Mouse (Mus musculus): ENCODE data around the gene Trim31.
A peak's percentile ranks its signal among the peaks of the same experiment; 100 is the strongest.

Gene Trim31

GRCm38 (mm10) chr17:36896583-36896982, 1.3 kb upstream of the Trim31 start:
- peak; percentile 13 for DNase-seq (ENCODE audit: low read depth, low spot score)

GRCm38 (mm10) chr17:36897065-36897464, 853 bp upstream of the Trim31 start:
- DNase-seq (ENCODE audit: low read depth, low spot score) = no peak

GRCm38 (mm10) chr17:36899376-36899775, 1.5 kb downstream of the Trim31 start:
- DNase-seq (ENCODE audit: low read depth, low spot score) = no peak

GRCm38 (mm10) chr17:36900001-36900400, 2.1 kb downstream of the Trim31 start:
- DNase-seq (ENCODE audit: low read depth, low spot score) = no peak

GRCm38 (mm10) chr17:36900691-36901090, 2.8 kb downstream of the Trim31 start:
- DNase-seq (ENCODE audit: low read depth, low spot score) = no peak

DNA sequence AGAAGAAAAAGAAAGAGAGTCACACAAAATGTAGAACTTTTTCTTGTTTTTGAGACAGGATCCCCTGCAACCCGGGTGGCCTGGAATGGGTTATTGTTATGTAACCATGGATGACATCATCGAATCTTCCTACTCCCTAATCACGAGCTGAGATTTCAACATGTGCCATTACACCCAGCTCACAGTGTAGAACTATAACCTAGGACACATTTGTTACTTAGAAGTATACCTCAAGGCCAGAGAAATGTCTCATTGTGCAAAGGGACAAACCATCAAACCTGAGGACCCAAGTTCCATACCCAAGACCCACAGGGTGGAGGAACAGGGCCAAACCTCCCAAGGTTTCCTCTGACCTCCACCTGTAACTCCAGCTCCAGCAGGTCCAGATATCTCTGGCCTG, 5.7 kb downstream of the Trim31 start:
- no peak for DNase-seq (ENCODE audit: low read depth, low spot score)

DNA sequence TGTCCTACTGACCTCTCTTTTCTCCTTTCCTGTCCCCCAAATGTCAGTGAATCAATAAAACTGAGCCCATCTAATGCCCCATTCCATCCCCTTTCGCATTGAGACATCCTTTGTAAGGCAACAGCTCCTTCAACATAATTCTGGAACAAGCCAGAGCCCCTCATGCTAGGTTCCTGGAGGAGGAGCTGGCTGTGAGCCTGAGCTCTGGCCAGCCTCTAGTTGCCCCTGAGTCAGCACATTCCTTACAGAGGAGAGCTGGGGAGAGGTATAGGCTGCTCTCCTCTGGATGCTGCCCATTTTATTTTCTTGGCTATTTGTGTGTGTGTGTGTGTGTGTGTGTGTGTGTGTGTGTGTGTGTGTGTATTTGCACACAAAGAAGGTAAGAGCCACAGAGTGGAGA, 10.3 kb downstream of the Trim31 start:
- DNase-seq (ENCODE audit: low read depth, low spot score) = no peak

DNA sequence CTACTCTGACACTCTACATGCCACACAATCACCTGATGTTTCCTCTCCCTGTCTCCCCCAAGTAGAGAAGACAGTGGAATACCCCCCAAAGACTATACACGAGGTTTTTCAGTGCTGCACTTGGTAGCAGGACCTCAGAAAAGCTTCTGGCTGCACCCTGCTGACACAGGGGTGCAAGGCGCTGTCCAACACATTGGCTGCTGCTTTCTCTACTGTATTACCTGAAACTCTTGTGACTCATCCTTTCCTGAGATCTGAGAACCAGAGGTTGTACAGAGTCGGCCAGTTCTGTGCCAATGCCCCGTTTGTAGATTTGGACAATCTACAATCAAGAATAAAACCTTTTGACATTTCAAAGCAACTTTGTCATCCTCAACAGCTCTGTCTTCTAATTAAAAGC, 11.9 kb downstream of the Trim31 start:
- no peak for DNase-seq (ENCODE audit: low read depth, low spot score)

DNA sequence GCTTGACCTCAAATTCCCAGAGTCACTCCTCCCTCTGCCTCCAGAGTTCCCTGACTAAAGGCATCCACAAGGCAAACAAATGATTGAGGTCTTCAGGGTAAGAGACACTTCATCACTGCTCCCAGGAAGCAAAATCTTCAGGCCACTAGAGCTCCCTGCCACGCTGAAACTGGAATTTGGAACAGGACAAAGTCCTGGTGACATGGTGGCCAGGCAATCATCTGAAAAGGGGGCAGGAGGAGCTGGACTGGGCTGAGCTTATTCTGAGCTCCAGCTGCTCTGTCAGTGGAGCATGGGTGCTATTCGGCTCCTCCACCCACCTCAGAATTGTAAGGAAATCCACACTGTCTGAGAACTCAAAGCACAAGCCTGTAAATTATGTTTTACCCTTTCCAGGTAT, 14.1 kb downstream of the Trim31 start:
- no peak for DNase-seq (ENCODE audit: low read depth, low spot score)

DNA sequence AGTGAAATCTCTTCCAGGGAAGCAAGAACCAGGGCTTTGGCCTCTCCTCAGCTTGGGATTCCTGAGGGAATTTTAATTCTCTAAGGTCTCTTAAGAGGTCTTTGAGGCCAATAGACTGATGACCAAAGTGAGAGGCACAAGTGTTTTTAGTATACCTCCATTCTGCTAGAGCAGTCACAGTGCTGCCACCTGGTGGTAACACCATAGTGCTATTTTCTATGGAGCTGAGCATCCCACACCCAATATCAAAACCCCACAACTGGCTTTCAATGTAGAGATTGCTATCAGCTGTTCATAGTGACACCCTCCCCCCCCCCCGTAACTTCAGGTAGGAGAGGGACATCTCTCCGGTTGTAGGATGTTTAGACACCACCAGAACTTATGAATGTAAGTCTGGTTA, 16.2 kb downstream of the Trim31 start:
- peak; percentile 54 for DNase-seq (ENCODE audit: low read depth, low spot score)

DNA sequence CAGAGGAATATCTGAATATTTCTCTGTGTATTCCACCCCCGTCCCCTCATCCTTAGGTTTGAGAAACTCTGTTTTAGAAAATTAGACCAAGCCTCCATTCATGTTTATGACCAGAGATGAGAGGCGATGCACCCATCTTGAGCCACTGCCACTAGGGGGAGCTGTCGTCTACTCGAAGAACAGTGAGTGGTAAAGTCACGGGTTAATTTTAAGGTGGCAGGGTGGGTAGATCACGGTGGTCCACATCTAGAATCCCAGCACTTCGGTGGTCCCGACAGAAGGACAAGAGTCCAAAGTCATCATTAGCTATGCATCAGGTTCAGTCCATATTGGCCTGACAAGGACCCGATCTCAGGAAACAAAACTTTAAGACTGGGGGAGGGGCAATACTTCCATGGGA, 17.2 kb downstream of the Trim31 start:
- DNase-seq (ENCODE audit: low read depth, low spot score) = peak; percentile 33

DNA sequence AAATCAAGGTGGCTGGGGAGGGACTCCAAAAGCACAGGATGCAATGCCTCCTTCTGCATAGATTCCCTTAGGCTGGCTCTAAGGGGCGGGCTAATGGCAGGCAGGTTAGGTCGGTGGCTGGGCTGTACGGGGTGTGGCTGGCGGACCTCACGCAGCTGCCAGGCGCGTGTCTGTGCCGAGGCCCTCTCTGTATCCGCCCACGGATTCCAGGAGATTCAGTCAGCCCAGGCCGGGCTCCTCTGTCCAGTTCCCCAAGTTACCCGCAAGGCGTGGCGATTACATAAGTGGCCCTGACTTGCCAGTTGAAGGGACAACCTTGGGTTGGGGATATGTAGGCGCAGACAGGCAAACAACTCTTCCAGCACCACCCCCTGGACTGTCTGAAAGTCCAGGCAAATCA, 22.3 kb downstream of the Trim31 start:
- DNase-seq (ENCODE audit: low read depth, low spot score) = no peak

DNA sequence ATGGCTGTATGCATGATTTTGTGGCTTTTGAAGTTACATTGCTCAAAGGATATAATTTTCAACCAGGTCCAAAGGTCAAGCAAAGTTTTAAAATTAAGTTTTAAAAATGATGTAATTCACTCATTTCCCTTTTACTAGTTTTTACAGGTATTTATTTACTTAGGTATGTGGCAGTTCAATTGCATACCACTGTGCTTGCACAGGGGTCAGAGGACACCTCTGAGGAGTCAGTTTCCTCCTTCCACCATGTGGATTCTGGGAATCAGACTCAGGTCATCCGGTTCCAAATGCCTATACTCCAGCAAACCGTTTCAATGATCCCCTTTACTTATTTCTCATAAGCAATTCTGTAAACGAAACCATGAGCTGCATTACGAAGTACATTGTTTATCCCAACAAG, 24.8 kb downstream of the Trim31 start:
- no peak for DNase-seq (ENCODE audit: low read depth, low spot score)

GRCm38 (mm10) chr17:36923491-36923890, 25.6 kb downstream of the Trim31 start:
- no peak for DNase-seq (ENCODE audit: low read depth, low spot score)

GRCm38 (mm10) chr17:36927496-36928120, 29.7 kb downstream of the Trim31 start:
- no peak for DNase-seq (ENCODE audit: low read depth, low spot score)

DNA sequence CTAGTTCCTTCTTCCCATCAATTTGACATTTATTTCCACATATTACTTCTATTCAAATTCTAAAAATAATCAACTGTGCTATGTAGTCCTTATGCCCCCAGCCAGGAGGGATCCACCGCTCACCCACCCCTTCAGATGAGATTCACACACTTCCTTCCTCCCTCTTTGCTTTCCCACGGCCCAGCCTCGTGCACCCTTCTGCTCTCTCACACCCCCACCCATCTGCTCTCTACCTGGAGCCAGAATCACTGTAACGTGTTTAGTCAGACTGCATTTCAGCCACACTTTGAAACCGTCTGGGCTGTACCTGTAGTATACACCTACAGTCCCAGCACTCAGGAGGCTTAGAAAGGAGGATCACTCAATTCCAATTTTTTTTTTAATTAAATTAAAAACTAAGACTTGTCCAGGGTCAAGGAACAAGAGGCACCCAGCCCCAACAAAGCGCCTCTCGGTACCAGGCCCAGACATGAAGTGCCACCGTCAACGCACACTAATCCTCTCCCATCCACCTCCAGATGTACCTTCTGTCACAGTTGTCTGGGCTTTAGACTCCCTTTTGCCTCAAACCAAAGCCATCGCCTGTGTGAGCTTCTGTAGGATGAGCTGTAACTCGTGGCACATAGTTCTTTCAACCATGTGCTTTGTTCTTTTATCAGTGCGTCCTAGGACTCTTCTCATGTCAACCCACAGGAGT, 31.5 kb downstream of the Trim31 start:
- DNase-seq (ENCODE audit: low read depth, low spot score) = no peak

DNA sequence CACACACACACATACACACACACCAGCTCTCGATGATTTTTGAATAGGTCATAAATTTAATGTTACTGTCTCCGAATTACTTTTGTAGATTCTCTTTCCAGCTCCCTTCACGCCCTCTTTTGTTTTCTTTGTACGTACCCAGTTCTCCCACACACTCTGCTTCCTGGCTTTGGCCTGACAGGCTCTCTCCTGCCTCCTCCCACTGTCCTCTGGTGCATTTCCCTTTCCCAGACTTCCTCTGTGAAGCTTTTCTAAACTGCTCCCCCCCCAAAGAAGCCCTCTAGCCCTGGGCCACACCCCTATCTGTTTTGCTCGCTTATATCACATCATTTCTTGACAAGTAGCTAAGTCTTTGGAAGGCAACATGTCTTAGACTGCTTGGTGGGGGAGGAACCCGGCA, 32.3 kb downstream of the Trim31 start:
- no peak for DNase-seq (ENCODE audit: low read depth, low spot score)

DNA sequence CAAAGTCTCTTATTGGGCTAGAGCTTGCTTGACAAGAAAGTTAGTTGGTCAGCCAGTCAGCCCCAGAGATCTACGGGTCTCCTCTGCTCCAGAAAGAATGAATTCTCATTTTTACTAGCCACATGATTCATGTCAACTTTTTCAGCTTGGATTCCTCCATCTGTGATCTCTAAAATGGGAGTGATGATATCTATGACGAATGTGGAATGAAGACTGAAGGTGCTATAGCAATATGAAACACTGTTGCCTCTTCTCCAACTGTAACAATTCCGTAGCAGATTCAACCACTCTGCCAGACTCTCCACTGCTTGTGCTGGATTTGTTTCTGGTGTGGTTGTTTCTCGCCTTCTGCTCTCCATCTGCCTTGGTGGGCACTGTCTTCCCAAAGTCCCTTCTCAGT, 33.2 kb downstream of the Trim31 start:
- DNase-seq (ENCODE audit: low read depth, low spot score) = no peak

GRCm38 (mm10) chr17:36931806-36932205, 33.9 kb downstream of the Trim31 start:
- no peak for DNase-seq (ENCODE audit: low read depth, low spot score)

GRCm38 (mm10) chr17:36938056-36938455, 40.1 kb downstream of the Trim31 start:
- no peak for DNase-seq (ENCODE audit: low read depth, low spot score)

DNA sequence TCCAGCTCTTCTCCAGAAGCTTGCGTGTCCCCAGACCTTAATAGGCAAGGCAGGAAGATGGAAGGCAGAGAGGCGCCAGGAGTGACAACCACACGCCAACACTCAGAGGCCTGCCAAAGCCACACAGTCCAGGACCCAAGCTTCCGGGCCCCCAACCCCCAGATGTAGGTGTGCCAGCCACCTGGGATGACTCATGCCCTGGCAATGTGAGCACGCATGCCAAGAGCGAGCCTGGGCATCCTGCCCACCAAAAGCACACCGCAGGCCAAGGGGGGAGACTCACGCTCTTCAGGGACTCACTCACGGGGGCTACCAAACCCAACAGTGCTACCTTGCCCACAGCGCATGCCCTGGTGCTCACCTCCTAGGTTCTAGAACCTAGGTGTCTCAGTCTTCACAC, 44.5 kb downstream of the Trim31 start:
- DNase-seq (ENCODE audit: low read depth, low spot score) = no peak

GRCm38 (mm10) chr17:36942791-36943471, 45.0 kb downstream of the Trim31 start, which contains the start of gene Rnf39:
Rnf39 (plus strand) TSS chr17:36942918.
- DNase-seq (ENCODE audit: low read depth, low spot score) = no peak

DNA sequence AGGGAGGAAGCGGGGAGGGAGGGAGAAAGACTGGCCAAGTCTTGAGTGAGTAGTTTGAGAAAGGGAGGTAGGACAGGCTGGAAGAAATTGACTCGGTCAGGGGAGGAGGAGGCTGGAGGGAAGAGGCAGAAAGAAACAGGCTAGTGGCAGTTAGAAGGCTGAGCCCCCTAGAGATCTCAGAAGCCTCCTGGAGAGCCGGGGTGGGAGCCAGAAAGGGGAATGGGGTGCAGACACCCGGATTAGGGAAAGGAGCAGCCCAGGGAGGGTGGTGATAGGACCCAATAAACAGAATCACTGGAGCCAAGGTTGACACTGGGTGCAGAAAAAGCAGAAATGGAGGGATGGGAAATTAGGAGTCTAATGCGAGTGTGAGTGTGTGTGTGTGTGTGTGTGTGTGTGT, 45.8 kb downstream of the Trim31 start:
- no peak for DNase-seq (ENCODE audit: low read depth, low spot score)

Measured in retina, postnatal 7 days (tissue).